Mouse (Mus musculus): ENCODE measurements at regions not wholly inside any gene's neighbourhood (a gene's known extent, or its start where the extent isn't known, plus 50 kb on each side); places are given as distances from the start of the nearest gene placed in this dataset.

DNA sequence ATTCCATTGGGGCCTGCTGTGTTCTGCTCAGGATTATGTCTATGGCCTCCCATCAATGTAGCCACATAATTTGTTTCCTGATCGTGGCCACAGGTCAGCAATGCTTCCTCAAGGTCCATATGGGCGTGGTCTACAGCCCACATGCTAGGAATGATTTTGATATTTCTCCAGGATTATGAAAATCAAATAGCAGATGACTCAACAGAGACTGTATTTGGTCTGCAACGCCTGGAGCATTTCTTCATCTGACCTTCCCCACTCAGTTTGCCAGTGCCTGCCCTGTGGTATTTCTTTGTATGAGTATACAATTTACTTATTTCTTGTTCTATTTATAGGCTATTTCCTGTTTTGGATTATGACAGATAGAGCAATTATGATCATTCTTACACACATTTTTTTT is 145.7 kb downstream of the Gm11077 start:
- 52% methylated on average over 3 of the region's 3 CpGs for WGBS (ENCODE audit: insufficient replicate concordance)
- DNase-seq: no peak
- H3K4me1 ChIP-seq (ENCODE audit: insufficient read depth): no peaks in the 10 kb centered on the region

DNA sequence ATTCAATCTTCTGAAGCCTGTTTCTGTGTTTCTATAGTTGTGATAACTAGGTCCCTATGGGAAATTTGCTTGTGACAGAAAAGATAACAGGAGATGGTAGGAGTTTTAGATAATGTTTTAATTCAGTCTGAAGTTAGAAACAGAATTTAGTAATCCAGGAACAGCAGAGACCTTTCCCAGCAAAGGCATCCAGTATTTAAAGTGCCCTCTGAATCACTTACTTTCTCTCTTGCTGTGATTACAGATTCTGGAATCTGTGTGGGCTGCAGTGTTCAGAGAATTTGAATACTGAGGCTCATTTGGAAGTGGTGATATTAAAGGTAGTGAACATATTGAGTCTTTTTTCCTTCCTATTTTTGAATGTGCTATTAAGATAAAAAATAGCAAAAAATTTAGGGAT is 154.6 kb downstream of the Gm11077 start:
- ATAC-seq: no peak

More for the DNA sequence above, 145.7 kb downstream of the Gm11077 start:
- ATAC-seq: no peak
- Histone ChIP-seq H3K27ac (ENCODE audit: low read depth) (no peak overlapping the region), H3K36me3 (replicated peaks; ENCODE audit: insufficient read depth, low read length) (no peaks in the 10 kb centered on the region), H3K27me3 (ENCODE audit: insufficient read depth, low read length) (no peaks in the 10 kb centered on the region), H3K4me3 (ENCODE audit: low read depth, low read length) (no peak overlapping the region), H3K4me2 (ENCODE audit: low read depth, low read length) (no peak overlapping the region), H3K9me3 (ENCODE audit: low read length) (no peaks in the 10 kb centered on the region), H3K9ac (replicated peaks) (no peak overlapping the region)
- TF ChIP-seq CTCF (IDR thresholded peaks at IDR 0.05; ENCODE audit: low read depth): no peak
- no peak for TF ChIP-seq EP300 (IDR thresholded peaks at IDR 0.05; ENCODE audit: low read depth)

GRCm38 (mm10) chr6:140888610-140889009 is 159.5 kb downstream of the Gm11077 start:
- H3K27me3 ChIP-seq (ENCODE audit: insufficient read depth, low read length): no peaks in the 10 kb centered on the region
- no peak overlapping the region for H3K9ac ChIP-seq (replicated peaks)
- 26% methylated on average over 11 of the region's 11 CpGs for WGBS (ENCODE audit: insufficient replicate concordance)

More for the DNA sequence above, 154.6 kb downstream of the Gm11077 start:
- Histone ChIP-seq H3K9me3 (ENCODE audit: low read length) (no peaks in the 10 kb centered on the region), H3K4me1 (ENCODE audit: insufficient read depth) (no peaks in the 10 kb centered on the region), H3K4me2 (ENCODE audit: low read depth, low read length) (no peak overlapping the region), H3K36me3 (replicated peaks; ENCODE audit: insufficient read depth, low read length) (no peaks in the 10 kb centered on the region), H3K4me3 (ENCODE audit: low read depth, low read length) (no peak overlapping the region), H3K27me3 (ENCODE audit: insufficient read depth, low read length) (no peaks in the 10 kb centered on the region), H3K27ac (ENCODE audit: low read depth) (no peak overlapping the region), H3K9ac (replicated peaks) (no peak overlapping the region)
- no peak for TF ChIP-seq EP300 (IDR thresholded peaks at IDR 0.05; ENCODE audit: low read depth)
- DNase-seq: no peak

DNA sequence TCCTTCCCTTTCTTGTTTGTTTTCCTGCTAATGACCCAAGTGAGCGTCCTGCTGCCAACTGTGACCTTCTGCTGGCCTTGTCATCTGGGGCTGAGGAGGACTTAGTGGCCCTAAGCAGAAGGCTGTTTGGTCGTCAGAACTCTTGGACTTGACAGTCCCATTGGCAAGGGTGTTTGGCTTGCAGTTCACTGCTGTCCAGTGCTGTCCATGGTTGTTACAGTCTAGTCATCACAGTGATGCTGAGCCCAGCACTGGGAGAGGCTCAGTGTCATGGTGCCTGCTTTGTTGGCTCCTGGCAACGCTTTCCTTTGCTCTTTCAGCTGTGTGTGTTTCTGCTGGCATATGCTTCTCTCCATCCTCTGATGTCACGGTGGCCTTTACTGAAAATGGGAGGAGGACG is 161.0 kb downstream of the Gm11077 start:
- Histone ChIP-seq H3K9ac (replicated peaks) (no peak overlapping the region), H3K27me3 (ENCODE audit: insufficient read depth, low read length) (no peaks in the 10 kb centered on the region), H3K27ac (ENCODE audit: low read depth) (no peak overlapping the region), H3K4me1 (ENCODE audit: insufficient read depth) (no peaks in the 10 kb centered on the region), H3K9me3 (ENCODE audit: low read length) (no peaks in the 10 kb centered on the region), H3K36me3 (replicated peaks; ENCODE audit: insufficient read depth, low read length) (no peaks in the 10 kb centered on the region), H3K4me2 (ENCODE audit: low read depth, low read length) (no peak overlapping the region), H3K4me3 (ENCODE audit: low read depth, low read length) (no peak overlapping the region)
- WGBS (ENCODE audit: insufficient replicate concordance): 67% methylated on average over 5 of the region's 5 CpGs
- no peak for TF ChIP-seq CTCF (IDR thresholded peaks at IDR 0.05; ENCODE audit: low read depth)
- no peak for TF ChIP-seq EP300 (IDR thresholded peaks at IDR 0.05; ENCODE audit: low read depth)
- ATAC-seq (no peak), DNase-seq (no peak)

More at GRCm38 (mm10) chr6:140888610-140889009, 159.5 kb downstream of the Gm11077 start:
- DNase-seq: no peak
- no peak overlapping the region for H3K4me3 ChIP-seq (ENCODE audit: low read depth, low read length)
- H3K4me2 ChIP-seq (ENCODE audit: low read depth, low read length): no peak overlapping the region
- no peak for TF ChIP-seq EP300 (IDR thresholded peaks at IDR 0.05; ENCODE audit: low read depth)
- TF ChIP-seq CTCF (IDR thresholded peaks at IDR 0.05; ENCODE audit: low read depth): no peak
- H3K27ac ChIP-seq (ENCODE audit: low read depth): no peak overlapping the region
- no peaks in the 10 kb centered on the region for H3K4me1 ChIP-seq (ENCODE audit: insufficient read depth)
- no peaks in the 10 kb centered on the region for H3K9me3 ChIP-seq (ENCODE audit: low read length)
- H3K36me3 ChIP-seq (replicated peaks; ENCODE audit: insufficient read depth, low read length): no peaks in the 10 kb centered on the region
- no peak for ATAC-seq

- no peak overlapping the region for H3K4me3 ChIP-seq (ENCODE audit: low read depth, low read length)
- no peaks in the 10 kb centered on the region for H3K4me1 ChIP-seq (ENCODE audit: insufficient read depth)
- no peak overlapping the region for H3K9ac ChIP-seq (replicated peaks)
- no peaks in the 10 kb centered on the region for H3K36me3 ChIP-seq (replicated peaks; ENCODE audit: insufficient read depth, low read length)
- DNase-seq (no peak), ATAC-seq (no peak)
- no peaks in the 10 kb centered on the region for H3K27me3 ChIP-seq (ENCODE audit: insufficient read depth, low read length)
- no peak for TF ChIP-seq EP300 (IDR thresholded peaks at IDR 0.05; ENCODE audit: low read depth)
- no peak for TF ChIP-seq CTCF (IDR thresholded peaks at IDR 0.05; ENCODE audit: low read depth)
- WGBS (ENCODE audit: insufficient replicate concordance): 67% methylated on average over 2 of the region's 2 CpGs
- no peak overlapping the region for H3K4me2 ChIP-seq (ENCODE audit: low read depth, low read length)
- no peaks in the 10 kb centered on the region for H3K9me3 ChIP-seq (ENCODE audit: low read length)
- no peak overlapping the region for H3K27ac ChIP-seq (ENCODE audit: low read depth)
These were observed 161.5 kb downstream of the Gm11077 start for GRCm38 (mm10) chr6:140890591-140890990.

DNA sequence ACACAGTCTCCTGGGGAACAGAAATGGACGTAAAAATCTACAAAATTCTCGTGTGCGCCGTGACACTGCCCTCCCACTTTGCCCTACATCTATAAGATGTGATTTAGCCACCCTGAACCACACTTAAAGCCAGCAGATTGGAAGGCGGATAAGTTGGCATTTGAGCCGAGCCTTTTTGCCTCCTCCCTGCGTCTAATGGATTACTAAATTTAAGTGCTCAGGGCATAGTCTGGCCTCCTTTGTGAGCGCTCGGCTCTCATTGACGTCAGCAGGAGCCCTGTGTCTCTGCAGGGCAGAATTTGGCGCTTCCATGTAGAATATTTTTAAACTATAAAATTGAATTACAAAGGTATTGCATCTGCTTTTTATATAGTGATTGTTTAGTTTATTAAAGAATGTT is 165.4 kb downstream of the Gm11077 start:
- no peak for ATAC-seq
- WGBS (ENCODE audit: insufficient replicate concordance): 83% methylated on average over 11 of the region's 11 CpGs
- no peak overlapping the region for H3K27ac ChIP-seq (ENCODE audit: low read depth)
- DNase-seq: no peak
- H3K4me2 ChIP-seq (ENCODE audit: low read depth, low read length): no peak overlapping the region
- TF ChIP-seq CTCF (IDR thresholded peaks at IDR 0.05; ENCODE audit: low read depth) (no peak), EP300 (IDR thresholded peaks at IDR 0.05; ENCODE audit: low read depth) (no peak)
- no peaks in the 10 kb centered on the region for H3K4me1 ChIP-seq (ENCODE audit: insufficient read depth)
- no peak overlapping the region for H3K9ac ChIP-seq (replicated peaks)
- no peaks in the 10 kb centered on the region for H3K27me3 ChIP-seq (ENCODE audit: insufficient read depth, low read length)
- no peaks in the 10 kb centered on the region for H3K9me3 ChIP-seq (ENCODE audit: low read length)
- no peak overlapping the region for H3K4me3 ChIP-seq (ENCODE audit: low read depth, low read length)
- no peaks in the 10 kb centered on the region for H3K36me3 ChIP-seq (replicated peaks; ENCODE audit: insufficient read depth, low read length)

DNA sequence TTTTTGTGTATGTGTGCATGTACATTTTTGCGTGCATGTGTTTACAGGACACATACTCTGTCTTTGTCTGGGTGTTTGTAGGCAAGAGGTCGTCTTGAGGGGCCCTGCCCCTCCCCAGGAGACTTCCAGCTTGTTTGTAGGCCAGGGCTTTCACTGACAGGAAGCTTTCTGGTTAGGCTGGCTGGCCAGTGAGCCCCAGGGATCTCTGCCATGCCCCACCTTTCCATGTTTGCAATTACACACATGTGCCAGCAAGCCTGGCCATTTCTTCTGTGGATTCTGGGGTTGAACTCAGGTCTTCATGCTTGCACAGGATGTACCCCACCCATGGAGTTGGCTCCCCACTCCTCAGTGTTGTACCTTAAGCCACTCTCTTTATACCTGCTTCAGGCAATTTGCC is 166.4 kb downstream of the Gm11077 start:
- ATAC-seq (no peak), DNase-seq (no peak)
- Histone ChIP-seq H3K9me3 (ENCODE audit: low read length) (no peaks in the 10 kb centered on the region), H3K36me3 (replicated peaks; ENCODE audit: insufficient read depth, low read length) (no peaks in the 10 kb centered on the region), H3K9ac (replicated peaks) (no peak overlapping the region), H3K4me3 (ENCODE audit: low read depth, low read length) (no peak overlapping the region), H3K27me3 (ENCODE audit: insufficient read depth, low read length) (no peaks in the 10 kb centered on the region), H3K4me1 (ENCODE audit: insufficient read depth) (no peaks in the 10 kb centered on the region), H3K27ac (ENCODE audit: low read depth) (no peak overlapping the region), H3K4me2 (ENCODE audit: low read depth, low read length) (no peak overlapping the region)
- TF ChIP-seq EP300 (IDR thresholded peaks at IDR 0.05; ENCODE audit: low read depth) (no peak), CTCF (IDR thresholded peaks at IDR 0.05; ENCODE audit: low read depth) (no peak)
- 42% methylated on average over 2 of the region's 2 CpGs for WGBS (ENCODE audit: insufficient replicate concordance)
